Mouse (Mus musculus) brain, adult 10 weeks (tissue): ENCODE data around the gene Zyx. TPM values are rescaled to one million over a fixed set of nuclear protein-coding genes. Genes with fewer than 3 reads are reported as not detected.

Experiments used
- polyA plus RNA-seq: library from polyadenylated mRNA; stranded (reverse); fragments of 350-450 nt; fragmentation: Illumina TruSeq; extraction: RNeasy Lipid Tissue Mini Kit (QIAGEN cat#74804); gene quantifications from one replicate; pipeline ENCODE4 v1.2.3, GENCODE M21; 2015; ENCODE audit warnings: low read depth, low replicate concordance

Zyx gene
- polyA plus RNA-seq, result 38.7 TPM

GRCm38 (mm10) chr6:42349426-42350020 is at the start of gene Zyx:
TSS of gene Zyx (plus strand) at chr6:42349630.

GRCm38 (mm10) chr6:42324482-42325267 is 24.8 kb upstream of the Zyx start, which contains the start of gene Fam131b:
TSS of gene Fam131b (minus strand) at chr6:42324643.

GRCm38 (mm10) chr6:42372816-42373547 is 23.6 kb downstream of the Zyx start, which contains the start of gene Epha1:
TSS of gene Epha1 (minus strand) at chr6:42373268.

GRCm38 (mm10) chr6:42399938-42400337 is 50.5 kb downstream of the Zyx start, which contains the start of gene Tas2r143:
TSS of gene Tas2r143 (plus strand) at chr6:42400238.

GRCm38 (mm10) chr6:42405134-42405533 is 55.7 kb downstream of the Zyx start, which contains the start of gene Tas2r135:
TSS of gene Tas2r135 (plus strand) at chr6:42405434.

Other genes with a start within 250 kb of the Zyx start
- gene Tas2r139, start 208.7 kb upstream of the Zyx start, polyA plus RNA-seq, result not detected
- gene Tas2r144, start 134.3 kb upstream of the Zyx start, polyA plus RNA-seq, result not detected
- 32.6 TPM for gene Gstk1, start 103.7 kb upstream of the Zyx start, polyA plus RNA-seq
- not detected for gene Tmem139, start 87.7 kb upstream of the Zyx start, polyA plus RNA-seq
- gene Casp2, start 84.6 kb upstream of the Zyx start, polyA plus RNA-seq, result 9.6 TPM
- 2.0 TPM for gene Clcn1, start 62.9 kb upstream of the Zyx start, polyA plus RNA-seq
- gene Fam131b, start 25.0 kb upstream of the Zyx start, polyA plus RNA-seq, result 94.7 TPM
- gene Epha1, start 23.6 kb downstream of the Zyx start, polyA plus RNA-seq, result 0.30 TPM
- gene Tas2r143, start 50.6 kb downstream of the Zyx start, polyA plus RNA-seq, result not detected
- gene Tas2r135, start 55.8 kb downstream of the Zyx start, polyA plus RNA-seq, result not detected
- gene Tas2r126, start 84.9 kb downstream of the Zyx start, polyA plus RNA-seq, result not detected
- gene Olfr458, start 115.6 kb downstream of the Zyx start, polyA plus RNA-seq, result not detected
- gene Olfr457, start 126.7 kb downstream of the Zyx start, polyA plus RNA-seq, result not detected
- gene Olfr456, start 137.6 kb downstream of the Zyx start, polyA plus RNA-seq, result not detected
- not detected for gene Olfr455, start 198.0 kb downstream of the Zyx start, polyA plus RNA-seq
- not detected for gene Tcaf3, start 248.1 kb downstream of the Zyx start, polyA plus RNA-seq